Mouse (Mus musculus): ENCODE measurements around the gene Mcoln2. TPM values are rescaled to one million over a fixed set of nuclear protein-coding genes. Genes with fewer than 3 reads are reported as not detected.

The Mcoln2 gene
- polyA plus RNA-seq, 1 experiment from 2014 or later: 0.75 TPM

- Histone ChIP-seq H3K4me3 (ENCODE audit: low read length) (no peak overlapping the region), H3K27ac (ENCODE audit: low read length) (no peak overlapping the region), H3K4me2 (ENCODE audit: low read depth, low read length) (no peak overlapping the region), H3K36me3 (ENCODE audit: control insufficient read depth, insufficient read depth, low read length) (no peaks in the 10 kb centered on the region), H3K4me1 (replicated peaks; ENCODE audit: control insufficient read depth, insufficient read depth, low read length) (0 out of 2 replicates have a peak, but pooled peaks cover 1% of the 10 kb centered on the region), H3K9me3 (ENCODE audit: control insufficient read depth, low read length) (no peaks in the 10 kb centered on the region), H3K27me3 (ENCODE audit: control insufficient read depth, insufficient read depth, low read depth, low read length) (no peaks in the 10 kb centered on the region), H3K9ac (ENCODE audit: low read length) (no peak overlapping the region)
- ATAC-seq (ENCODE audit: low read depth): no peak
- WGBS: 76% methylated on average over 9 of the region's 9 CpGs
Measured at GRCm38 (mm10) chr3:146174215-146174614, 24.6 kb downstream of the Mcoln2 start.

DNA sequence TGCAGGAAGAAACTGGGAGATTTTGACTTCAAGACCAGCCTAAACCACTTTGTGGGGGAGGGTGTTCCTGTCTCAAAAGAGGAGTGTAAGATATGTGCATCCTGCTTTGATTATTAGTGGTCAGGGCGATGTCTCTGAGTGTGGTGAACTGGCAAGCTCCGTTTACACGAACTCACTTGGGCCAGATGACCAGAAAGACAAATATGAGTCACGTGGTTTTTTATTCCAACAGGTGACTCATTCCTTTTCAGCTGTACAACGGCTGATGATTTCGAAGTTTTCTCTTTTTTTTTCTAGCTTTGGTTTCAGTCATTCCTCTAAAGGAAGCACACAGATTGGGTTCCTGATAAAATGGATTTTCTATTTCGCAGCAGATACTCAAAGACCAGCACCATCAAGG is 27.7 kb downstream of the Mcoln2 start:
- Histone ChIP-seq H3K9me3 (ENCODE audit: control insufficient read depth, low read length) (no peaks in the 10 kb centered on the region), H3K27me3 (ENCODE audit: control insufficient read depth, insufficient read depth, low read depth, low read length) (no peaks in the 10 kb centered on the region), H3K36me3 (ENCODE audit: control insufficient read depth, insufficient read depth, low read length) (no peaks in the 10 kb centered on the region), H3K27ac (ENCODE audit: low read length) (no peak overlapping the region), H3K9ac (ENCODE audit: low read length) (no peak overlapping the region), H3K4me2 (ENCODE audit: low read depth, low read length) (peak overlapping the region; percentile 66), H3K4me3 (ENCODE audit: low read length) (no peak overlapping the region), H3K4me1 (replicated peaks; ENCODE audit: control insufficient read depth, insufficient read depth, low read length) (peaks cover 5% of the 10 kb centered on the region; the same call in 1 of the 2 replicates)
- 54% methylated on average over 7 of the region's 7 CpGs for WGBS
- ATAC-seq (ENCODE audit: low read depth): no peak

DNA sequence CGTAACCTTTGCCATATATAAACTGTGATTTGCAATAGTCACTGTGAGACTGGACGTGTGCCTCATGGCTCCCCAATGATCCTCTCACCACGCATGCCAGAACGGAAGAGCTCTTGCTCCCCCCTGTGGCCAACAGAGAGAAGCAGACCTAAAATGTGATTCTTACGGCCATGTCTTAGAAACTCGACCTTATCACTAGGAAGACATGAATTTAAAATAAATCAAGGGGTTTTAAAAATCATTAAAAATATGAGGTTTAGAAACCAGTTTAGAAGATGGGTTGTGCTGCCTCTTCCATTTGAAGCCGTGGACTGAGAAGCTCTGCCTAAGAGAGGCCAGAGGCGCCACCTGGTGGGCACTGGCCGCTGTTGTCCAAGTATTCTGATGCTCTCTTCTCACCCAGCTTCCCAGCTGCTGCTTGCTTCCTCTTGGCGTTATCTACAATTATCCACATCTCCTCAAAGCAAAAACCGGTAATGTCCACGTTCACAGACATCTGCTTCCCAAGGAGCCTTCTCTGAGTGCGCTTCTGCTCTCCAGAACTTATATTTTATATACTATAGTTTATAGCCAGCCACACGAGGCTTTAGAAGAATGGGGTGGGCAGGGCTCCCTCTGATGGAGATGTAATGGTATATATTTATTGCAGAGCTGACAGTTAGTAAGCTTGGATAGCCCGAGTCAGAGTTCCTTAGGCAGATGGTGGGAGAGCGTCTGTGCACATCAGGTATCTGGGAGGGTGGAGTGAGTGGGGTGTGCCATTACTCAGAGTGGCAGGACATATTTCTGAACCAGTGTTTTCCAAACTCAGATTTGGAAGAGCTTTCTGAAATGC is 28.3 kb downstream of the Mcoln2 start:
- peak; percentile 84 for ATAC-seq (ENCODE audit: low read depth)
- no peaks in the 10 kb centered on the region for H3K36me3 ChIP-seq (ENCODE audit: control insufficient read depth, insufficient read depth, low read length)
- no peak overlapping the region for H3K27ac ChIP-seq (ENCODE audit: low read length)
- H3K27me3 ChIP-seq (ENCODE audit: control insufficient read depth, insufficient read depth, low read depth, low read length): no peaks in the 10 kb centered on the region
- H3K4me1 ChIP-seq (replicated peaks; ENCODE audit: control insufficient read depth, insufficient read depth, low read length): peaks cover 5% of the 10 kb centered on the region; the same call in 1 of the 2 replicates
- H3K4me2 ChIP-seq (ENCODE audit: low read depth, low read length): peak overlapping the region; percentile 66
- peak overlapping the region; percentile 25; the same call in 1 of the 2 replicates for H3K9ac ChIP-seq (ENCODE audit: low read length)
- 4% methylated on average over 16 of the region's 16 CpGs for WGBS
- no peaks in the 10 kb centered on the region for H3K9me3 ChIP-seq (ENCODE audit: control insufficient read depth, low read length)
- H3K4me3 ChIP-seq (ENCODE audit: low read length): peak overlapping the region; percentile 39

DNA sequence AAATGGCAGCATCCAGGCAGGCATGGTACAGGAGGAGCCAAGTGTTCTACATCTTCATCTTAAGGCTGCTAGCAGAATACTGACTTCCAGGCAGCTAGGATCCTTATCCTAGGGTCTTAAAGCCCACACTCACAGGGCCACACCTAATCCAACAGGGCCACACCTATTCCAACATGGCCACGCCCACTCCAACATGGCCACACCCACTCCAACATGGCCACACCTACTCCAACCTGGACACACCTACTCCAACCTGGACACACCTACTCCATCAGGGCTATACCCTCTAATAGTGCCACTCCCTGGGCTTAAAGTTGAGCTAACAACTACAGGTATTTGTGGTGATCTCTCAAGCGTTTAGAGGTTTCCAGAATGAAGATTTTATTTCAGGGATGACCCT is 30.7 kb downstream of the Mcoln2 start:
- no peak for ATAC-seq (ENCODE audit: low read depth)
- H3K9ac ChIP-seq (ENCODE audit: low read length): no peak overlapping the region
- no peak overlapping the region for H3K4me3 ChIP-seq (ENCODE audit: low read length)
- H3K4me2 ChIP-seq (ENCODE audit: low read depth, low read length): no peak overlapping the region
- H3K36me3 ChIP-seq (ENCODE audit: control insufficient read depth, insufficient read depth, low read length): no peaks in the 10 kb centered on the region
- WGBS: 35% methylated on average over 2 of the region's 2 CpGs
- H3K27ac ChIP-seq (ENCODE audit: low read length): no peak overlapping the region
- peaks cover 5% of the 10 kb centered on the region; the same call in 1 of the 2 replicates for H3K4me1 ChIP-seq (replicated peaks; ENCODE audit: control insufficient read depth, insufficient read depth, low read length)
- no peaks in the 10 kb centered on the region for H3K27me3 ChIP-seq (ENCODE audit: control insufficient read depth, insufficient read depth, low read depth, low read length)
- no peaks in the 10 kb centered on the region for H3K9me3 ChIP-seq (ENCODE audit: control insufficient read depth, low read length)

DNA sequence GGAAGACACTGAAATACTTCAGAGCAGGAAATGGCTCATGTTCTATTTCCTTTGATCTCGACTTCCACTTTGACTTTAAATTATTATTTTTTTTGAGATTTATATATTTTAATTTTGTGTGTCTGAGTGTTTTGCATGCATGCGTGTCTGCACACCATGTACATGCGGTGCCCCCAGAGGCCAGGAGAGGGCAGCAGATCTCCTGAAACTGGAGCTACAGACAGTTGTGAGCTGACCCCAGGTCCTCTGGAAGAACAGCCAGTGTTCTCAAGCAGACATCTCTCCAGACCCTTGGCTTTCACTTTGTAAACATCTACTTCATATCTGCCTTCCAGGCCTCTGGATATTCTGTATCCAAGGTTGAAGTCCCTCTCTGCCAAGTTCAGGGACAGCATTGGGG is 31.4 kb downstream of the Mcoln2 start:
- no peaks in the 10 kb centered on the region for H3K36me3 ChIP-seq (ENCODE audit: control insufficient read depth, insufficient read depth, low read length)
- H3K4me2 ChIP-seq (ENCODE audit: low read depth, low read length): no peak overlapping the region
- no peak overlapping the region for H3K27ac ChIP-seq (ENCODE audit: low read length)
- H3K9ac ChIP-seq (ENCODE audit: low read length): no peak overlapping the region
- ATAC-seq (ENCODE audit: low read depth): no peak
- no peak overlapping the region for H3K4me3 ChIP-seq (ENCODE audit: low read length)
- peaks cover 5% of the 10 kb centered on the region; the same call in 1 of the 2 replicates for H3K4me1 ChIP-seq (replicated peaks; ENCODE audit: control insufficient read depth, insufficient read depth, low read length)
- no peaks in the 10 kb centered on the region for H3K27me3 ChIP-seq (ENCODE audit: control insufficient read depth, insufficient read depth, low read depth, low read length)
- 32% methylated on average over 3 of the region's 3 CpGs for WGBS
- no peaks in the 10 kb centered on the region for H3K9me3 ChIP-seq (ENCODE audit: control insufficient read depth, low read length)

- WGBS: 18% methylated on average over 13 of the region's 13 CpGs
- Histone ChIP-seq H3K9ac (ENCODE audit: low read length) (no peak overlapping the region), H3K4me3 (ENCODE audit: low read length) (no peak overlapping the region), H3K36me3 (ENCODE audit: control insufficient read depth, insufficient read depth, low read length) (no peaks in the 10 kb centered on the region), H3K9me3 (ENCODE audit: control insufficient read depth, low read length) (peaks cover 3% of the 10 kb centered on the region; the same call in 1 of the 2 replicates), H3K4me2 (ENCODE audit: low read depth, low read length) (no peak overlapping the region), H3K4me1 (replicated peaks; ENCODE audit: control insufficient read depth, insufficient read depth, low read length) (no peaks in the 10 kb centered on the region), H3K27ac (ENCODE audit: low read length) (no peak overlapping the region), H3K27me3 (ENCODE audit: control insufficient read depth, insufficient read depth, low read depth, low read length) (no peaks in the 10 kb centered on the region)
- ATAC-seq (ENCODE audit: low read depth): peak; percentile 78
Measured at GRCm38 (mm10) chr3:146184992-146185657, 35.5 kb downstream of the Mcoln2 start.

DNA sequence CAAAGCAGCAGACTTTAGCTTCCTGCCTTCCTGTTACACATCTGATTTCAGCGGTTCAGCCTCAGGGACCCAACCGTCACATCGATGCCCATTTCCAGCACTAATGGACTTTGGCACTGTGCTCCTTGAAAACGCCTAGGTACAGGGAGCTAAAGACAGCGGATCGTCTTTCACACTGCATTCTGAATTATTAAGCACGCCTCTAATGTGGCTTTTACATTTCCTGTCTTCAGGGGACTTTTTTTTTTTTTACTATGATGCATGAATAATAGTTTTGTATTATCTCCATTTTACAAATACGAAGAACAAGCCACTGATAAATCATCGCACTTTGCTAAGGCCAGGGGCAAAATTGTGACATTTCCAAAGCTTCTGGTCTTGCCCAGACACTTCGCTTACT is 36.4 kb downstream of the Mcoln2 start:
- Histone ChIP-seq H3K4me3 (ENCODE audit: low read length) (no peak overlapping the region), H3K36me3 (ENCODE audit: control insufficient read depth, insufficient read depth, low read length) (no peaks in the 10 kb centered on the region), H3K27me3 (ENCODE audit: control insufficient read depth, insufficient read depth, low read depth, low read length) (no peaks in the 10 kb centered on the region), H3K9ac (ENCODE audit: low read length) (no peak overlapping the region), H3K4me1 (replicated peaks; ENCODE audit: control insufficient read depth, insufficient read depth, low read length) (no peaks in the 10 kb centered on the region), H3K4me2 (ENCODE audit: low read depth, low read length) (no peak overlapping the region), H3K27ac (ENCODE audit: low read length) (no peak overlapping the region), H3K9me3 (ENCODE audit: control insufficient read depth, low read length) (peaks cover 3% of the 10 kb centered on the region; the same call in 1 of the 2 replicates)
- no peak for ATAC-seq (ENCODE audit: low read depth)
- 76% methylated on average over 10 of the region's 10 CpGs for WGBS

GRCm38 (mm10) chr3:146189933-146190332 is 40.3 kb downstream of the Mcoln2 start:
- Histone ChIP-seq H3K36me3 (ENCODE audit: control insufficient read depth, insufficient read depth, low read length) (no peaks in the 10 kb centered on the region), H3K27ac (ENCODE audit: low read length) (no peak overlapping the region), H3K27me3 (ENCODE audit: control insufficient read depth, insufficient read depth, low read depth, low read length) (no peaks in the 10 kb centered on the region), H3K4me3 (ENCODE audit: low read length) (no peak overlapping the region), H3K4me1 (replicated peaks; ENCODE audit: control insufficient read depth, insufficient read depth, low read length) (no peaks in the 10 kb centered on the region), H3K9me3 (ENCODE audit: control insufficient read depth, low read length) (peaks cover 3% of the 10 kb centered on the region; the same call in 1 of the 2 replicates), H3K9ac (ENCODE audit: low read length) (no peak overlapping the region), H3K4me2 (ENCODE audit: low read depth, low read length) (no peak overlapping the region)
- no peak for ATAC-seq (ENCODE audit: low read depth)
- 59% methylated on average over 10 of the region's 10 CpGs for WGBS

DNA sequence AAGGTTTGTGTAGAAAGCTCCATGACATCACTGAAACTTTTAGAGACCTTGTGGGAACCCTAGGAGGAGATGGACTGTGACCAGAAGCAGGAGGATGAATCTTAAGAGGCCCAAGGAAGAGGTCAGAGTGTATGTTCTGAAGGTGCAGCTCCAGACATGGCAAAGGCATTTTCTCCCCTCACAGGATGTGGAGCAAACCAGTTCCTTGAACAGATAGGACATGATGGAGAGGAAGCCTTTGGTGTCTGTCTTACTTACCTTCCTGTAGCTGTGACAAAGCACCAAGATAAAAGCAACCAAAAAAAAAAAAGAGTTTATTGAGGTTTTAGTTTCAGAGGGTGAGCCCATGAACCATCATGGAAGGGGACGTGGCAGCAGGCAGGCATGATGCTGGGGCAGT is 42.9 kb downstream of the Mcoln2 start:
- Histone ChIP-seq H3K27ac (ENCODE audit: low read length) (no peak overlapping the region), H3K4me1 (replicated peaks; ENCODE audit: control insufficient read depth, insufficient read depth, low read length) (no peaks in the 10 kb centered on the region), H3K9me3 (ENCODE audit: control insufficient read depth, low read length) (peaks cover 2% of the 10 kb centered on the region; the same call in 1 of the 2 replicates), H3K4me3 (ENCODE audit: low read length) (no peak overlapping the region), H3K36me3 (ENCODE audit: control insufficient read depth, insufficient read depth, low read length) (no peaks in the 10 kb centered on the region), H3K4me2 (ENCODE audit: low read depth, low read length) (no peak overlapping the region), H3K9ac (ENCODE audit: low read length) (no peak overlapping the region), H3K27me3 (ENCODE audit: control insufficient read depth, insufficient read depth, low read depth, low read length) (no peaks in the 10 kb centered on the region)
- ATAC-seq (ENCODE audit: low read depth): no peak
- WGBS: 75% methylated on average over 1 of the region's 1 CpGs
